Mouse (Mus musculus) small intestine, adult 2 months (tissue): Measurements from ENCODE around the gene Kcnc3. TPM values are rescaled to one million over a fixed set of nuclear protein-coding genes. Genes with fewer than 3 reads are reported as not detected.
A peak's percentile ranks its signal among the peaks of the same experiment; 100 is the strongest.

Experiments
- H3K27ac ChIP-seq: fragments of 200-500 bp; 2 replicates; pipeline ENCODE4 v1.5.1; 2012; ENCODE audit warnings: low read depth, low read length, control low read depth, inconsistent platforms; ENCODE audit not compliant: insufficient read depth
- H3K27me3 ChIP-seq: fragments of 200-500 bp; 2 replicates; pipeline ENCODE4 v1.6.1; 2012; ENCODE audit warnings: mild to moderate bottlenecking, moderate library complexity, low read length, inconsistent platforms; ENCODE audit not compliant: control insufficient read depth, insufficient read depth
- H3K36me3 ChIP-seq: fragments of 200-500 bp; 2 replicates; pipeline ENCODE4 v1.6.1; 2012; ENCODE audit warnings: mild to moderate bottlenecking, low read length, control low read depth, inconsistent platforms; ENCODE audit not compliant: control insufficient read depth, insufficient read depth
- H3K4me1 ChIP-seq: fragments of 200-500 bp; 2 replicates; pipeline ENCODE4 v1.6.1; 2012; ENCODE audit warnings: low read length, inconsistent platforms, mixed read lengths; ENCODE audit not compliant: control insufficient read depth, insufficient read depth, insufficient read length
- H3K4me3 ChIP-seq: fragments of 200-500 bp; 2 replicates; pipeline ENCODE4 v1.5.1; 2012; ENCODE audit warnings: low read depth, mild to moderate bottlenecking, control low read depth, inconsistent platforms, low read length, moderate library complexity
- CTCF ChIP-seq: fragments of 200-500 bp; IDR thresholded peaks from 2 replicates; pipeline ENCODE4 v1.5.1; 2012; ENCODE audit warnings: low read depth, mild to moderate bottlenecking, control low read depth, inconsistent platforms, low read length, moderate library complexity, mixed read lengths; ENCODE audit not compliant: insufficient replicate concordance, insufficient read length; ENCODE audit errors: extremely low read depth
- POLR2A ChIP-seq: fragments of 200-500 bp; IDR thresholded peaks from 2 replicates; pipeline ENCODE4 v1.6.1; 2012; ENCODE audit warnings: low read depth, mild to moderate bottlenecking, control low read depth, inconsistent platforms, low read length, moderate library complexity
- WGBS: fragments of 180-500 bp; shearing (Covaris S2); methylation state at CpG from one replicate; pipeline ENCODE4 v1.1.7; 2018; 5-methylcytosine and 5-hydroxymethylcytosine counted together
- polyA plus RNA-seq: library from polyadenylated mRNA; depleted of rRNA; stranded (reverse); fragments of >200 nt; gene quantifications from 2 replicates; pipeline ENCODE4 v1.2.3, GENCODE M21; 2012

The Kcnc3 gene
- polyA plus RNA-seq, 1 experiment, result 3.1 TPM

- WGBS, result 75% methylated on average over 2 of the region's 2 CpGs
- TF ChIP-seq CTCF (no peak), POLR2A (no peak)
- no peak overlapping the region for H3K27ac ChIP-seq
These were observed 32.8 kb upstream of the Kcnc3 start for GRCm38 (mm10) chr7:44557629-44558028.

GRCm38 (mm10) chr7:44560435-44561400 lies 29.7 kb upstream of the Kcnc3 start:
- H3K4me1 ChIP-seq, result peaks cover 6% of the 10 kb centered on the region; the same call in 1 of the 2 replicates
- TF ChIP-seq POLR2A (no peak), CTCF (peak; percentile 77; the same call in 1 of the 2 replicates)
- no peak overlapping the region for H3K4me3 ChIP-seq
- H3K36me3 ChIP-seq, result no peaks in the 10 kb centered on the region
- no peaks in the 10 kb centered on the region for H3K27me3 ChIP-seq
- H3K27ac ChIP-seq, result no peak overlapping the region
- 55% methylated on average over 18 of the region's 18 CpGs for WGBS

More at GRCm38 (mm10) chr7:44557629-44558028, 32.8 kb upstream of the Kcnc3 start:
- Histone ChIP-seq H3K4me1 (peaks cover 12% of the 10 kb centered on the region; the same call in 1 of the 2 replicates), H3K36me3 (no peaks in the 10 kb centered on the region), H3K4me3 (no peak overlapping the region), H3K27me3 (no peaks in the 10 kb centered on the region)

DNA sequence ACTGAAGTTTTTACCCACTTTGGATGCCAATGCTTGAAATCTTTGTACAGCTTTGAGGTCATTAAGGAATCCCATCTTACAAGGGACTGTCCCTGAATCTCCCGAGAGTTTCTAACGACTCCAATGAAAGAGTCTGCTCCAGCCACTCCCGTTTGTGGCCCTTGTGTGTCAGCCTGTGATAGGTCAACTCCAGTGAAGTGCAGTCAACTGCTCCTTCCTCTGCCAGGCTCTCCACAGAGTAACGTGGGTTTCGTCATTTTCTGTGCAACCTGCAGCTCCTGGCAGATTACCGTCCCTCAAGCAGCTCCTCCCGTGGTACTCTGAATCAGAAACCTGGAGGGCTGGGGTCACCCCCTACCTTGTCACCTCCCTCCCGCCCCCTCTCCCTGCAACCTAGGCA lies 27.2 kb upstream of the Kcnc3 start:
- Histone ChIP-seq H3K36me3 (no peaks in the 10 kb centered on the region), H3K4me1 (no peaks in the 10 kb centered on the region), H3K27ac (no peak overlapping the region), H3K4me3 (no peak overlapping the region), H3K27me3 (no peaks in the 10 kb centered on the region)
- no peak for TF ChIP-seq CTCF
- no peak for TF ChIP-seq POLR2A
- WGBS, result 27% methylated on average over 8 of the region's 8 CpGs

DNA sequence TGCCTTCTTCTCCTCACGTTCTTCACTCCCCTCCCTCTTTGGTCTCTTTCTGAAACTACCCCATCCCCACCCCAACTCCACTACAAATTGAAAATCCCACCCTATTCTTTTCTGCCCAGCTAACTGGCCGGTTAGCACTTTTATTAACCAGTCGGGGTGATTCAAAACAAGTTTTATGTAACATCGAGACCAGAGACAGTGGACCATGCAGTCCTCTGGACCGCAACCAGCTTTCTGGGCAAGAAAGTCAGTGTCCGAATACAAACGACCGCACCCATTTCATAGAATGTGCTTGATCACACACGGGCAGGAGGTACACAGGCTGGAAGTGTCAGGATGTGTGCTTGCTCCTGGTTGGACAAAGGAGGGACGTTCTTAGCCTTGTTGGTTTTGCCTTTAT lies 26.0 kb upstream of the Kcnc3 start:
- Histone ChIP-seq H3K4me1 (no peaks in the 10 kb centered on the region), H3K27me3 (no peaks in the 10 kb centered on the region), H3K4me3 (no peak overlapping the region), H3K36me3 (no peaks in the 10 kb centered on the region), H3K27ac (no peak overlapping the region)
- WGBS, result 79% methylated on average over 10 of the region's 10 CpGs
- TF ChIP-seq POLR2A (no peak), CTCF (no peak)

DNA sequence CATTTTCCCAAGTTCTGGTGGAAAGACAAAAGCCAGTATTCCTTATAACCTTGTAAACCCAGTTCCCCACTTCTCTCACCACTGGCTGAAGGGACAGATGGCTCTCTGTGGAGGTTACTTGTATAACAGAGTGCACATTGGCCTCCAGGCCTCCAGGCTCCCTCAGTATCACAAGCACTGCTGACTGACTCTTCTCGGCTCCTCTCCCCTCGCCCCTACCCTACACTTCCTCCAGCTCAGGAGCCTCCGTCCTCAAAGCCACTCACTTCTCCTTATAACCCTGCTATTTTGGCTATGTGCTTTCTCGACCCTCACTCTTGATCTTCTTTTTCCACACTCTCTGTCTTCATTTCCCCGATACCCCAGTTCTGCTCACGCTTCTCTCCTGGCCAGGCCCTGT lies 25.1 kb upstream of the Kcnc3 start:
- WGBS, result 63% methylated on average over 6 of the region's 6 CpGs
- Histone ChIP-seq H3K27me3 (no peaks in the 10 kb centered on the region), H3K36me3 (no peaks in the 10 kb centered on the region), H3K4me3 (no peak overlapping the region), H3K4me1 (no peaks in the 10 kb centered on the region), H3K27ac (no peak overlapping the region)
- TF ChIP-seq CTCF (no peak), POLR2A (no peak)

DNA sequence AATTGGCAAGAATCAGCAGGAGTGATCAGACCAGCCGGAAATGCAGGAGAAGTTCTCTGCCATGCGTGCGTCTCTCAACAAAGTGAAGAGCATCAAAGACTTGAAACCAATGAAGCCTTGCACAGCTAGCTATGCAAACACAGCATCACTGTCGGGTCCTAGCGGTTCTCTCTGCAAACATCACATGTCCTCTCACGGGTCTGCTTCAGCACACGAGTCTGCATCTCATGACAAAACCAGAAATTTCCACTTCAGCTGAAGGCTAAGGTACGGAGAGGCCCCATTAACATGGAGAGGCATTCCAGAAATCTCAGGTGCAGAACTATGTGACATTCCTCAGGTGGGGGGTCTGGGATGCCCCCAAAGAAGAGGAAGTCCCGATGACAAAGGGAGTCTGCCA lies 21.7 kb upstream of the Kcnc3 start:
- WGBS, result 37% methylated on average over 9 of the region's 9 CpGs
- Histone ChIP-seq H3K27ac (no peak overlapping the region), H3K36me3 (no peaks in the 10 kb centered on the region), H3K4me1 (0 out of 2 replicates have a peak, but pooled peaks cover 2% of the 10 kb centered on the region), H3K27me3 (0 out of 2 replicates have a peak, but pooled peaks cover 2% of the 10 kb centered on the region), H3K4me3 (no peak overlapping the region)
- TF ChIP-seq POLR2A, result no peak
- no peak for TF ChIP-seq CTCF

DNA sequence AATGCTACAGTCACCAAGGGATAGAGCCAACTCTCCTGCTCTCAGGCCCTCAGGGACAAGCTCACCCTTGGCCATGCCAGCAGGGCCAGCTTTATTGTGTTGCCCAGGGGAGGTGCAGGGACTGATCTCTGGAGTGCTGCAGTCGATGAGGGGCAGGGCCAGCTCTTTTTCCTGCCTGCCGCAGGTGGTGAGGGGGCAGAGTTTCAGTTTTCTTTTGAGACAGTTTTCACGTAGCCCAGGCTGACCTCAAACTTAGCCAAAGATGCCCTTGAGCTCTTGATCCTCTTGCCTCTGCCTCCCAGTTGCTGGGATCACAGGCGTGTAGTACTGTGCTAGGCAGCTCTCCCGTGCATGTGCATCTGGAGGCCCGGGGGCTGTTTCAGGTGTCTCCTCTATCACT lies 19.5 kb upstream of the Kcnc3 start:
- TF ChIP-seq CTCF (no peak), POLR2A (no peak)
- 60% methylated on average over 6 of the region's 6 CpGs for WGBS
- no peak overlapping the region for H3K4me3 ChIP-seq

More for the DNA sequence above, 19.5 kb upstream of the Kcnc3 start:
- H3K36me3 ChIP-seq, result no peaks in the 10 kb centered on the region
- no peak overlapping the region for H3K27ac ChIP-seq
- 0 out of 2 replicates have a peak, but pooled peaks cover 2% of the 10 kb centered on the region for H3K4me1 ChIP-seq
- 0 out of 2 replicates have a peak, but pooled peaks cover 2% of the 10 kb centered on the region for H3K27me3 ChIP-seq
